Mouse (Mus musculus) frontal cortex, postnatal 25 days (tissue): ENCODE results near the gene Ppan.

ENCODE experiments used
- DNase-seq, 2 experiments: peaks; one replicate each; pipeline ENCODE4 v3.0.0; 2022; ENCODE audit warnings: low spot score in 2 of 2

Ppan gene

DNA sequence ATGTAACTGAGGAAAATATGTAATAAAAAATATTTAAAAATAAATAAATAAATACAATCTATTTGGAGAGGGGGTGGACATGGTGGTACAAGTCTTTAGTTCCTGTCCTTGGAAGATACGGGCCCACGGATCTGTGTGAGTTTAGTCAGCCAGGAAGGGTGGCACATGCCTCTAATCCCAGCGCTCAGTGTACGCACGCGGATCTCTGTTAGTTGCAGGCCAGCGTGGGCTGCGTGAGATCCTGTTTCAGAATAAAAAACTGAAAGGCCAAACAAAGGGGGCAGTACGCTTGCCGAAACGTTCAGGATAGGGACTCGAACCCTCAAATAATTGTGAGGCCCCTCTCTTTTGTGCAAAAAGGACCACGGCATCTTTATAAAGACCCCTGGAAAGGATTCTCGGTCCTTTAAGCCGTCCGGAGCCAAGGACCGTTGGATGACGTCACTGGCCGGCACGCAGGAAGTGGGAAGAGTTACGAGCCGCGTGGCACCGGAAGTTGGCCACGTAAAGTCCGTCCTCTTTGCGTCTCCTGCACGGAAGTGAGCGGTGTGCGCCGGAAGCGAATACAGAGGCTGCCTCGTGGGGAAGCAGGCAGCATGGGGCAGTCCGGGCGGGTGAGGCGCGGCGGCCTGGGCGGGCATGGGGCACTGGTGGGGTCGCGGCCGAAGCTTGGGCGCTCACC, at the start of gene Ppan:
Gene Ppan, plus strand, starts transcription at position 472 of the 682 bp plus-strand sequence.
- peak; percentile 91 to 93 for DNase-seq

DNA sequence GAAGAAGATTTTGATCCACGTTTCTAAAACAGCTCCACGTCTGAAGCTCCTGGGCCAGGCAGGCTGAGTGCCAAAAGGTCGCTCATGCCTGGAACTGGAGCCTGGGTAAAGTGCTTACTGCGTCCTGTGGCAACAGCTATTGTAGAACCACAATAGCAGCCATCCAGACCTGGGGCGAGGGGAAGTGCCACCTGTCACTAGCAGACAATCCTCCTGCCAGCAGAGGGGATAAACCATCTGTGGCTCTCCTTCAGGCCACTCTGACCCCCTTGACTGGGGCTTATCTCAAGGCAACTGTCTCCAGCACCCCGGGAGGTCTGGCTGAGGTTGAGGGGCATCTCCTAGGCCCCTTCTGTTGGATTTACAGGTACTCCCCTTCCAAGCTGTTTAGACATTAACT, 49.0 kb upstream of the Ppan start:
- no peak for DNase-seq

DNA sequence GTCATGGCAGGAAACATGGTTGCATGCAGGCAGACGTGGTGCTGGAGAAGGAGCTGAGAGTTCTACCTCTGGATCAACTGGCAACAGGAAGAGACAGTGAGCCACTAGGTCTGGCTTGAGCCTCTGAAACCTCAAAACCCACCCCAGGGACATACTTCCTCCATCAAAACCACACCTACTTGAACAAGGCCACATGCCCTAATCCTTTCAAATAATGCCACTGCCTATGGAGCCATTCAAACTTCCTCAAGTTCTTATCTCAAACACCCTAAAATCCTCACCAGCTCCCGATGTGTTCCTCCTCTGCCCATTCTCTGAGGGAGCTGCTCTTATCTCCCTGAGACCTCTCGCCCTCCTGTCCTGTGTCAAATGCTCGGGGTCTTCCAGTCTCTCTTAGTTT, 45.8 kb upstream of the Ppan start:
- DNase-seq, result no peak

DNA sequence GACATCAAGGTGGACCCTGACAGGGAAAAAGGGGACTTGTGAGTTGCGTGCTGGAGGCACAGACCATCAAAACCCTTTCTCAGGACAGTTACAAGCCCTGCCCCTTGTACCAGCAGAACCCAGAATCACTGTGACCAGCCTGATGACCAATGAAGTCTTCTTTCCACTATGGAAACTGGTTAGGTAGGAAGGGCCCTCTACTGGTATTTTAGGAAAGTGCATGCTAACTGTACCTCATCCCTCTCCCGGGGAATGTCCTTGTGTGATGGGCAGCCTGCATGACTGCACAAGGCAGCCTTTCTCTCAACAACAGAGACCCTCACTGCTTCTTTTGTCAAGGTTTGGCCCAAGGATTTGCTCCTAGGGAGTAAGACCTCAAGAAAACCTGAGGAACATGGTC, 45.3 kb upstream of the Ppan start:
- DNase-seq, result no peak

DNA sequence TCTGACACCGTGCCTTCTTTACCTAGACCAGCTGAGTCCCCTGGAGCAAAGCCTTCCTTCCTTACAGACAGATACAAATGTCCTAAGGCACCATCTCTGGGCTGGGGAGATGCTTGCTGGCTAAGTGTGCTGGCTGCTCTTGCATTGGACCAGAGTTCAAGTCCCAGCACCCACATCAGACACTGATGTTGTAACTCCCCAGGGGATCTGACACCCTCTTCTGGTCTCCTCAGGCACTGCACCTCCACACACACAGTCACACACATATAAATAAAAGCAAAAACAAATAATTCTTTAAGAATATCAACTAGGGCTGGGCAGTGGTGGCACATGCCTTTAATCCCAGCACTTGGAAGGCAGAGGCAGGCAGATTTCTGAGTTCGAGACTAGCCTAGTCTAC, 37.8 kb upstream of the Ppan start:
- no peak for DNase-seq

DNA sequence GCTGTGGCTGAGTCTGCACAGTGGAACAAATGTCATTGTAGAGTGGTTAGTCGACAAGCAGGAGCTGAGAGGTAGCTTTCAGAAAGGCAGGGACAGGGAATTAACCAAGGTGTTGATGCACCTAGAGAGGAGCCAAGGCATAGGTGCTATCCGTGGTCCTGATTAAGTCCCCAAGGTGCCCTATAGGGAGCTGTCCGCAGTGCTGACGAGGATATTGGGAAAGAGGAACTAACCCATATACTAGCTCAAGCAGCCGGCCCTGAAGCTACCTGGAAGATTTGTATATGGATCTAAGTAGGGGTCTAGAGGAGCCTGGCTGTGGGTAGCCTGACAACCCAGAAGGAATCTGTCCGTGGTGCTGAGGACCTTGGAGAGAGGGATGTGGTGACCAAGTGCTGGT, 30.8 kb upstream of the Ppan start:
- no peak for DNase-seq

DNA sequence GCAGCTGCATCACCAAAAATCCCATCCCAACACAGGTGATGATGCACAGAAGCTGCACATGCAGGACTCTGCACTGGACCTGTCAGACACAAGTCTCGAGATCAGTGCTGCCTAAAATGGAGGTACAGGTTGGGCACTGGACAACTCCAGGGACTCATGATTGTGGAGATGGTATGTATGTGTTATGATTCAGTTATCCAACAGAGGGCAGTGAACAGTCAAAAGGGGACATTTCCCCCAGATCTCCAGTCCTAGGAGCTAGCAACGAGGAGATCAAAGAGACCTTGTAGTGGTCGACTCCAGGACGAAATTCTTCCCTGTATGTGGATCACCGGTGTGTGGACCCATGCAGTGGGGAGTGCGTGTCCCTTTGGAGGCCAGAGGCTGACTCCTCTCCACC, 28.0 kb upstream of the Ppan start:
- DNase-seq, result no peak

DNA sequence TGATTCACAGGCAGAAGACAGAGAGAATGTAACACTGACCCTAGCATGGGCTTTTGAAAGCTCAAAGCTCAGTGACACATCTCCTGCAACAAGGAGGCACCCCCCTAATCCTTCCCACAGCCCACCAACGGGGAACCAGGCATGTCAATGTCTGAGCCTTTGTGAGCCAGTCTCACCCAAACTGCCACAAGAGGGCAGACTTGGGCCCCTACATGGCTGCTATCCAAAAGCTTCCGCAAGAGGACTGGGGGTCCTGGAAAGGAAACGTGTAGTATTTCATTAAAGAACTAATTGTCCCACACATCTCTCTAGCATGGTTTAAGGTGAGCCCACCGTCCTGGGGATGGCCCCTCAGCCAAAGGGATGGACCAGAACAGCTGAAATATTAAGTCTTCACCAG, 26.2 kb upstream of the Ppan start:
- DNase-seq, result no peak

DNA sequence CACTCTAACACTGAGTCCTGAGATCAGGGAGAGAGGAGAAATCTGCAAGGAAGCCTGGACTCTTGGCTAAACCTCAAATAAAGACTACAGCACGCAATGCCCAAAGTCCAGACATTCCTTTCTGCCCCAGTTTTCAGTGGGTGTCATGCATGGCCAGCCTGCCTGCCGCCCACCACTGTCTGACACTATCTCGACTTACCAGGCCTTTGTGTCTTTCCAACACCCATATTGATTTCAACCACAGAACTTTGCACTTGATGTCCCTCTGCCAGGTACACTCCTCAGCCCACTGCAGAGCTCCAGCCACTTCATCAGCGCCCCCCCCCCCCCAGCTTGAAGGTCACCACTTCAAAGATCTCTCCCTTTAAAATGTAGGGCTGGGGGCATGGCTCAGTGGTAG, 25.8 kb upstream of the Ppan start:
- DNase-seq, result no peak

DNA sequence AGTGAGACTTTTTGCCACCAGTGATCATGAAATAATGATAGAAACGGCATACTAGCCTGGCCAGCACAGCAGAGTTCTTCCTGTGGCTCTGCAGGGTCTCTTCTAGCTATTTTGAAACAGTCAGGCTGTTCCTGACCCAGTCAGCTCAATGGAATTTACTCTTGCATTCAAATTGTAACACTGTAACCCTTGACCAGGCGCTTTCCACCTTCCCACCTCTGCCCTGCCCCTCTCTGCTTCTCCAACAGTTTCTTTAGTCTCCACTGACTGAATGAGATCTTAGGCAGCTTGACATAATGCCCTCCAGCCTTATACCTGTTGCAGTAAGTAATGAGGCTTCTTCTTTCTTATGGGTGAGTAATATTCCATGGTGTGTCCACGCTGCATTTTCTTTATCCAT, 21.1 kb upstream of the Ppan start:
- DNase-seq, result no peak

DNA sequence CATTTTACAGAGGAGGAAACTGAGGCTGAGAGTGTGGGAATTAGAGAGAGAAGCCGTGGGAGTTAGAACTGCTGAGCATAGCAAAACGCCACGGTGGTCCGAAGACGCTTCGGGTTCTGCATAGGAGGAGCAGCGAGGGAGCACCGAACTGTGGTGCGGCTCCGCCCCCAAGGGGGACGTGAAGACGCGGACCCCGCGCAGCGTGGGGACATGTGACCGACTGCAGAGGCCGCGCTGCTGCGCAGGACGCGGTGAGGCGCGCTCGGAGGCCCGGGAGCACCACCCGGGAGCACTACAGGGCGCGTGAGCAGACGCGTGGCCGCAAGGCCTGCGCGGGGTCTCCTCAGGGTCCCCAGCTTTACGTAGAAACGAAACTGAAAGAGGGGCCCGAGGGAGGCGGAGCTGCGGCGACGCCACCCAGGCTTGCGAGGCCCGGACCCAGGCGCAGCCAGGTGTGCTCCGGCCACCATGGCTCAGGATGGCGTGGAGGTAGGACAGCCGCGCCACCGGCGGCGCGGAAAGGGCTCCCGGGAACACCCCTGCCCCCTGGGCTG, 19.4 kb upstream of the Ppan start, which contains the start of gene A230050P20Rik:
Gene A230050P20Rik, plus strand, starts transcription at position 195 of the 554 bp plus-strand sequence.
- peak; percentile 55 to 59 for DNase-seq

DNA sequence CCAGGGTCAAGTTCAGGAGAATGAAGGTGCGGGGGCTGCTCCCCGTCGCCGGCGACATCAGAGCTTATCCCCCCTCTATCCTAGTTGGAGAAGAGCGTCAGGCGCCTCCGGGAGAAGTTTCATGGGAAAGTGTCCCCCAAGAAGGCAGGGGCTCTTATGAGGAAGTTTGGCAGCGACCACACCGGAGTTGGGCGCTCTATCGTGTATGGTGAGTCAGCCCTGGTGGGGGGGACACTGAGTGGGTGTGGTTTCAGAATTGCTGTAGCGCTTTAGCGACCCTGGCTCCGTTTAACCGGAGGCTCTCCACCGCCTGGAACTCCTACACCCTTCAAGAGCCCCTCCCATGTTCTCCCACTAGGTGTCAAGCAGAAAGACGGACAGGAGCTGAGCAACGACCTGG, 18.7 kb upstream of the Ppan start:
- DNase-seq, result no peak

DNA sequence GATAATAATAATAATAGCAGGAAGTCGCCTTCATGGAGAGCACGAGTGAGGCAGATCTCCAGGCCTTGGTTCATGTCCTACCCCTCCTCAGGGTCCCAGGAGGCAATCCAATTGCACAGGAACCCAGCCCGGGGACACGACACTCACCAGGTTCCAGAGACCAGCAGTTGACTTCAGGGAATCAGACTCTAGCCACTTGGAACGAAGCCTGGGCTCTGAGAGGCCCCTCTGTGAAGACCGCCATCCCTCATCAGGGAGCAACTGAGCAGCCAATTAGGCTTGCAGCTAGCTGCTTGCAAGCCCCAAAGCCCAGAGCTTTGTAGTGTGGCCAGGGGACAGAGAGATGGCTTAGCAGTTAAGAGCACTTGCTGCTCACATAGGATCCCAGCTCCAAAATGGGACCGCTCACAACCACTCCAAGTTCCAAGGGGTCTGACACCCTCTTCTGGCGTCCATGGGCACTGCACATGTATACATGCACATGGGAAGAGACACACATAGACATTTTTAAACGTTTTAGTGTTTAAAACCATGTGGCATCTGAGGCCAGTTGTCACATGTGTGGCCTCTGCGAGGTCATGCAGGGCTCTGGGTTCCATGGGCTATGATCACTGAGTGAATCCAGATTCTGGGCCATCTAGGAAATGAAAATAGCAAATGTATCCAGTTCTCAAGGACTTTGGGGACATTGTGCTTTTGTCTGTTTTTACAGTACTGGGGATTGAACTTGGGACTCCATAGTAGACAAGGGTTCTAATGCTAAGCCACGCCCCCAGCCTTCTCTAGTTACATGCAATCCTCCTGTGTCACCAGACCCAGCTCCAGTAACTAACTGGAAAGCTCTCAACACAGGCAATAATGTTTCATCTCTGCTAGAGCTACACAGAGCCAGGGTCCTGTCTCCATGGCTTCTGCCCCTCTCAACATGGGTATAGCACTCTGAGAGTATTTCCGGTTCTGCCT, 17.5 kb upstream of the Ppan start:
- no peak for DNase-seq

DNA sequence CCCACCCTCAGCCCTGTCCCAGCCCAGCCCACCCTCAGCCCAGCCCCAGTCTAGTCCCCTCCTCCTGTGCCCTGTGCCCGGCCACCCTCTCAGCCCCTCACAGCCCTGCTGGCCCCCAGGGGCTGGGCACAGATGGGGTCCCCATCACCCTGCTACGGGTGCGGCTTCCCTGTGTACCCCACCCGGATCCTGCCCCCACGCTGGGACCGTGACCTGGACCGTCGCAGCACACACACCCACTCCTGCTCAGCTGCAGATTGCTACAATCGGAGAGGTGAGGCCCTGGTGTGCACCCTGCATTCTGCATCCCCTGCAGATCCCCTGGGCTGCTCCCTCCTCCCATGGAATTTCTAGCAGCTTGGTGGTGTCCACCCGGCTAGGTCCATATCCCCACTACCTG, 15.0 kb upstream of the Ppan start:
- DNase-seq, result no peak

DNA sequence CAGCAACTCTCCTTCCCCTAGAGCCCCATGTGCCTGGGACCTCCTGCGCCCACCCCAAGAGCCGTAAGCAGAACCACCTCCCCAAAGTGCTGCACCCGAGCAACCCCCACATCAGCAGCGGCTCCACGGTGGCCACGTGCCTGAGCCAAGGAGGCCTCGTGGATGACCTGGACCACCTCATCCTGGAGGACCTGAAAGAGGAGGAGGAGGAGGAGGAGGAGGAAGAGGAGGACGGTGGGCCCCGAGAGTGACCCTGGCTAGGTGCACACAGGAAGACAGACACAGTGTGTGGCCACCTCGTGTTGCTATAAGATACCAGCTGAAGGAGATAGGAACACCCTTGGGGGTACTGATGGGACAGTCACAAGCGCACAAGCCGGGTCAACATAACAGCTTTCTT, 14.5 kb upstream of the Ppan start:
- no peak for DNase-seq

DNA sequence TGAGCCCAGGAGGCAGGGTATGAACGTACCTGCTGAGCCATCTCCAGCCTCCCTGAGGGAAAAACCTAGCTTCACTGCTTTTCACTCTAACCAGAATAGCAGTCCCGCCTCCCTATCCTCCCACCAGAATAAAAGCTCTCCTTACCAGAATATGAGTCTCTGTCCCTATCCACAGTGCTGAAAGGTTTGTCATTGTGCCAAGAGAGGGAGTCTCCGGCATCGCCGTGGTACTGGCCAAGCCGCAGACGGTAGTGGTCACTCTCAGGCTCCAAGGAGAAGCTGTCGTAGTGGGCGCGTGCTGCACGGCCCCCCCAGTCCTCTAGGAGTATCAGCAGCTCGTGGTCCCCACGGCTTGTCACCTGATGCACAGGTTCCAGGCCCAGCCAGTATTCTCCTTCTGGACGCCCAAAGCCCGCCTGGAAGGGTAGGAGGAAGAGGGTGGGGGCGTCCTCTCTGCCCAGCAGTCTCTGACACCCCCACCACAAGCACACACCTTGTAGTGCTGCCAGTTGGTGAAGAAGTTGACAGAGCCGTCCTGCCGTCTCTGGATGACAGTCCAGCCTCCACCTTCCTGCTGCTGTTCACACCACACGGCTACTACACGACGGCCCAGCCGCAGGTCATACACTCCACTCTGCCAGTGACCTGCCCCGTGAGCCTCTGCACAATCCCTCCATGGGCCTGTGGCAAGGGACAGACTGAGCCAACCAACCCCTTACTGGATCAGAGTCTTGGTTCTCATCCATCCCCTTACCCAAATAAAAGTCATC, 12.8 kb upstream of the Ppan start:
- no peak for DNase-seq

DNA sequence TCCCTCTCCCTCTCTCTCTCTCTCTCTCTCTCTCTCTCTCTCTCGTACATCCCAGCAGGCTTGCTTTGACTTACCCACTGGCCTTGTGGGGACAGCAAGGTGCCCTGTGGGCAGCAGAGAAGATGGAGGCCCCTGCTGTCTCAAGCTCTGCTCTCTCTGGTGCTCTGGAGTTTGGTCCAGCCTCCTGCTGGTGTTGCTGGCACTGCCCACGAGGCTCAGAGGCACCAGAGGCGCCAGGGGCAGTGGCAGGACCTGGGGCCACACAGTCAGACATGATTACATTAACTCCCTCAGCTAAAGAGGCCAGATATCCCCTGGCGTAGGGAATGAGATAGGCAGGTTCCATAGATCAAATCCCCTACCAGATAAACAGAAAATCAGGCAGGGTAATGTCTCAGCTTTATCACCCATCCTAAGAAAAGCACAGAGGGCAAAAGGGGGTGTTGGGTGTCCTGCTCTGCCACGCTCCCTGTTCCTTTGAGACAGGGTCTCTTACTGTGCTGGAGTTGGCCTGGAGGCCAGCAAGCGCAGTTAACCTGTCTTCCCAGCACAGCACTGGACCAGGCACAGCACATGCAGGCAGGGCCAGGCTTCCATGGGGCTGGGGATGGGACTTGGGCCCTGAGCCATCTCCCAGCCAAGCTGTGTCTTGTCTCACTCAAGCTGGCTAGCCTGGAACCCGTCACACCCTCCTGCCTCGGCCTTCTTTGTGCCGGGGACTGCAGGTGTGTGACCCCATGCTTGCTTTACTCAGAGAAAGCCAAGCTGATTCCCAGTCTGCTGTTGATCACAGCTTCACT, 11.5 kb upstream of the Ppan start:
- no peak for DNase-seq

DNA sequence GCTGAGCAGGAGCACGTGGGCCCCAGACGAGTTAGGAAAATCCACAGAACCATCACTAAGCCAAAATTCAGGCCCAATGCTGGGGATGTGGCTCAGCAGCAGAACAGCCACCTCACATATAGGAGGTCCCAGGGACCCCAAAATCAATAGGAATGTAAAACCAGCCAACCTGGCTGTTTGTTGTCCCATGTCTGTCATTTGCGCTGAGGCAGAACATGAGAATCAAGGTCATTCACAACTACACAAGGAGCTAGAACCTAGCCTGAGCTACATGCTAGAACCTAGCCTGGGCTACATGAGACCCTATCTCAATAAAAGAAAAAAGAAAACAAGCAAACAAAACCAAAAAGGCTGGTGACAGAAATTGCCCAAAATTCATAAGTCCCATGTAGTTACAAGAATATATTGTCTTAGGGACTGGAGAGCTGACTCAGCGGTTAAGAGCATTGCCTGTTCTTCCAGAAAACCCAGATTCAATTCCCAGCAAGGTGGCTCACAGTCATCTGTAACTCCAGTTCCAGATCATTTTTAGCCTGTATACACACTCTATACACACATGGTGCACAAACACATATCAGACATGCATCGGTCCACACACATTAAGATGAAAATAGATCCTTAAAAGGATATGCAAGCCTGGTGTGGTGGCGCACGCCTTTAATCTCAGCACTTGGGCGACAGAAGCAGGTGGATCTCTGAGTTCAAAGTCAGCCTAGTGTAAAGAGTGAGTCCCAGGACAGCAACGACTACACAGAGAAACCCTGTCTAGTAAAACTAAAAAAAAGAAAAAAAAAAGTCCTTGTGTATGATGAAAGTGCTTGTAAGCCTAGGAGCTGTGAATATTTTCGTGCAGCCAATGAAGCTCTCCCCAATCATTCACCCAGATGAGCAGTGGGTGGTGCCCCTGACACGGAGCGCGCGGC, 10.6 kb upstream of the Ppan start:
- no peak for DNase-seq

DNA sequence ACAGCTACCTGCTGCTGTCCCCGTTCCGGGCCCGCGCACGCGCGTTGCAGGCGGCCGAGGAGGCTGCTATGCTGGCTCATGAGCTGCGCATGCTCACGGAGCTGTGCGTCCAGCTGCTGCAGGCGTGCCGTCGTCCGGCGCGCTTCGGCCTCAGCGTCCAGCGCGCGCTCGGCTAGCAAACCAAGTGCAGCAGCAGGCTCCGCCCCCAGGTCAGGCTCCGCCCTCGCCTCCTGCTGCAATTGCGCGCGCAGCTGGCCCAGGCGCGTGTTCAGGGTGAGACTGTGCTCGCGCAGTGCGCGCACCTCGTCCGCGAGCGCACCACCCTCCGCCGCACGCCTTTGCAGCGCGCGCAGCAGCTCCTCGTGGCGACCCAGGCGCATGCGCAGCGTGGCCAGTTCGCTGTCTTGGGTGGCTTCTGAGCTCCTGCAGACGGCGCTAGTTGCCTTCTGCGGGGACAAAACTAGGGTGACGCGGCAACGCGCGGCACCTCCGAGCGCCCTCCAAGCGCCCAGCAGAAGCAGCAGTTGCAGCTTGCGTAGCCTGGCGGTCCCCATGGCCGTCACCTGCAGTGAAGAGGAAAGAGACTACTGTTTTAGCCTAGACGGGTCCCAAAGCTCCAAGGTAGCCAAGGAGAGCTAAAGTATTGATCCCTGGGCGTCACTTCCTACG, 9.8 kb upstream of the Ppan start:
- peak; percentile 96 to 99 for DNase-seq

DNA sequence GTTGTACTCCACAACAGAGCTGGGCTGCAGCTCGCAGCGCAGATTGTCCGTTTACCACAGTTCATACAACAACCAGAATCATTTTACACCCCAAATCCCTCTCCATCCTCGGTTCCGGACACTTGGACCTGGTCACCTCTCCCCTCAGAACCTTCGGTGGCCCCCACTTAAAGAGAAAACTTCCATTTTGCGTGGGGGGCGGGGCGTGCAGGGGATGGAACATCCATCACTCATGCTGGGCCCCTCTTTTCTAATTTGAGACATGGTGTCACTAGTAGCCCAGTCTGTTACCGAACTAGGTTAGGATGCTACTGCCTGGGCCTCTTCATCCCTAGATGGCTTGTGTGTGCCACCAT, 9.3 kb upstream of the Ppan start:
- no peak for DNase-seq
